Mouse (Mus musculus): ENCODE data around the gene Ddx52. TPM values are rescaled to one million over a fixed set of nuclear protein-coding genes. Genes with fewer than 3 reads are reported as not detected.

Ddx52 gene
- polyA plus RNA-seq, 1 experiment from 2014 or later = 23.0 TPM

GRCm38 (mm10) chr11:83997171-83997868, 55.5 kb downstream of the Ddx52 start:
- no peak for ATAC-seq
- WGBS = 85% methylated on average over 5 of the region's 5 CpGs
- Histone ChIP-seq H3K4me2 (replicated peaks; ENCODE audit: low read depth, low read length) (no peak overlapping the region), H3K9me3 (ENCODE audit: low read length) (no peaks in the 10 kb centered on the region), H3K9ac (replicated peaks; ENCODE audit: low read depth) (no peak overlapping the region), H3K36me3 (ENCODE audit: insufficient read depth, low read length) (peaks cover 21% of the 10 kb centered on the region), H3K4me3 (ENCODE audit: low read depth, low read length) (no peak overlapping the region), H3K27me3 (replicated peaks; ENCODE audit: insufficient read depth, low read length) (no peaks in the 10 kb centered on the region), H3K4me1 (ENCODE audit: insufficient read depth, low read depth, low read length) (no peaks in the 10 kb centered on the region), H3K27ac (ENCODE audit: low read length) (no peak overlapping the region)
- DNase-seq (ENCODE audit: low spot score) = no peak
- TF ChIP-seq EP300 (IDR thresholded peaks at IDR 0.05) = no peak
- no peak for TF ChIP-seq CTCF (IDR thresholded peaks at IDR 0.05)

- H3K9me3 ChIP-seq (ENCODE audit: low read length) = no peaks in the 10 kb centered on the region
- 92% methylated on average over 3 of the region's 3 CpGs for WGBS
- no peak for DNase-seq (ENCODE audit: low spot score)
- H3K4me2 ChIP-seq (replicated peaks; ENCODE audit: low read depth, low read length) = no peak overlapping the region
- no peak overlapping the region for H3K9ac ChIP-seq (replicated peaks; ENCODE audit: low read depth)
- no peaks in the 10 kb centered on the region for H3K27me3 ChIP-seq (replicated peaks; ENCODE audit: insufficient read depth, low read length)
- no peak overlapping the region for H3K27ac ChIP-seq (ENCODE audit: low read length)
- no peak overlapping the region for H3K4me3 ChIP-seq (ENCODE audit: low read depth, low read length)
- H3K36me3 ChIP-seq (ENCODE audit: insufficient read depth, low read length) = peaks cover 28% of the 10 kb centered on the region
- TF ChIP-seq CTCF (IDR thresholded peaks at IDR 0.05) (no peak), EP300 (IDR thresholded peaks at IDR 0.05) (no peak)
- H3K4me1 ChIP-seq (ENCODE audit: insufficient read depth, low read depth, low read length) = no peaks in the 10 kb centered on the region
- no peak for ATAC-seq
These were observed 57.1 kb downstream of the Ddx52 start for GRCm38 (mm10) chr11:83998993-83999392.

GRCm38 (mm10) chr11:83999411-83999915, 57.6 kb downstream of the Ddx52 start:
- Histone ChIP-seq H3K9me3 (ENCODE audit: low read length) (no peaks in the 10 kb centered on the region), H3K36me3 (ENCODE audit: insufficient read depth, low read length) (peaks cover 28% of the 10 kb centered on the region), H3K27me3 (replicated peaks; ENCODE audit: insufficient read depth, low read length) (no peaks in the 10 kb centered on the region), H3K4me2 (replicated peaks; ENCODE audit: low read depth, low read length) (no peak overlapping the region), H3K4me1 (ENCODE audit: insufficient read depth, low read depth, low read length) (no peaks in the 10 kb centered on the region), H3K27ac (ENCODE audit: low read length) (no peak overlapping the region), H3K4me3 (ENCODE audit: low read depth, low read length) (no peak overlapping the region), H3K9ac (replicated peaks; ENCODE audit: low read depth) (no peak overlapping the region)
- ATAC-seq (no peak), DNase-seq (ENCODE audit: low spot score) (no peak)
- 91% methylated on average over 4 of the region's 4 CpGs for WGBS
- TF ChIP-seq EP300 (IDR thresholded peaks at IDR 0.05) (no peak), CTCF (IDR thresholded peaks at IDR 0.05) (no peak)

- no peak overlapping the region for H3K4me2 ChIP-seq (replicated peaks; ENCODE audit: low read depth, low read length)
- H3K9me3 ChIP-seq (ENCODE audit: low read length) = no peaks in the 10 kb centered on the region
- H3K36me3 ChIP-seq (ENCODE audit: insufficient read depth, low read length) = peaks cover 19% of the 10 kb centered on the region
- 90% methylated on average over 3 of the region's 3 CpGs for WGBS
- no peak overlapping the region for H3K9ac ChIP-seq (replicated peaks; ENCODE audit: low read depth)
- H3K27me3 ChIP-seq (replicated peaks; ENCODE audit: insufficient read depth, low read length) = no peaks in the 10 kb centered on the region
- TF ChIP-seq EP300 (IDR thresholded peaks at IDR 0.05) = no peak
- no peak for TF ChIP-seq CTCF (IDR thresholded peaks at IDR 0.05)
- DNase-seq (ENCODE audit: low spot score) = no peak
- no peak overlapping the region for H3K27ac ChIP-seq (ENCODE audit: low read length)
- no peak overlapping the region for H3K4me3 ChIP-seq (ENCODE audit: low read depth, low read length)
- ATAC-seq = no peak
- H3K4me1 ChIP-seq (ENCODE audit: insufficient read depth, low read depth, low read length) = no peaks in the 10 kb centered on the region
These were observed 59.4 kb downstream of the Ddx52 start for GRCm38 (mm10) chr11:84001257-84001656.

GRCm38 (mm10) chr11:84003986-84004385, 62.1 kb downstream of the Ddx52 start:
- no peak for TF ChIP-seq CTCF (IDR thresholded peaks at IDR 0.05)
- no peak for TF ChIP-seq EP300 (IDR thresholded peaks at IDR 0.05)
- DNase-seq (ENCODE audit: low spot score) = no peak
- H3K4me3 ChIP-seq (ENCODE audit: low read depth, low read length) = no peak overlapping the region
- H3K4me2 ChIP-seq (replicated peaks; ENCODE audit: low read depth, low read length) = no peak overlapping the region
- H3K9me3 ChIP-seq (ENCODE audit: low read length) = no peaks in the 10 kb centered on the region
- no peaks in the 10 kb centered on the region for H3K27me3 ChIP-seq (replicated peaks; ENCODE audit: insufficient read depth, low read length)
- peaks cover 17% of the 10 kb centered on the region; the same call in 1 of the 2 replicates for H3K36me3 ChIP-seq (ENCODE audit: insufficient read depth, low read length)
- H3K9ac ChIP-seq (replicated peaks; ENCODE audit: low read depth) = no peak overlapping the region
- H3K4me1 ChIP-seq (ENCODE audit: insufficient read depth, low read depth, low read length) = no peaks in the 10 kb centered on the region
- ATAC-seq = no peak
- WGBS = 82% methylated on average over 6 of the region's 6 CpGs
- H3K27ac ChIP-seq (ENCODE audit: low read length) = no peak overlapping the region

- Histone ChIP-seq H3K4me3 (ENCODE audit: low read depth, low read length) (no peak overlapping the region), H3K9ac (replicated peaks; ENCODE audit: low read depth) (no peak overlapping the region), H3K27me3 (replicated peaks; ENCODE audit: insufficient read depth, low read length) (no peaks in the 10 kb centered on the region), H3K4me1 (ENCODE audit: insufficient read depth, low read depth, low read length) (no peaks in the 10 kb centered on the region), H3K4me2 (replicated peaks; ENCODE audit: low read depth, low read length) (no peak overlapping the region), H3K36me3 (ENCODE audit: insufficient read depth, low read length) (peaks cover 18% of the 10 kb centered on the region; the same call in 1 of the 2 replicates), H3K9me3 (ENCODE audit: low read length) (no peaks in the 10 kb centered on the region), H3K27ac (ENCODE audit: low read length) (no peak overlapping the region)
- TF ChIP-seq EP300 (IDR thresholded peaks at IDR 0.05) = no peak
- TF ChIP-seq CTCF (IDR thresholded peaks at IDR 0.05) = peak; percentile 39
- 79% methylated on average over 9 of the region's 9 CpGs for WGBS
- ATAC-seq (no peak), DNase-seq (ENCODE audit: low spot score) (no peak)
These were observed 67.1 kb downstream of the Ddx52 start for GRCm38 (mm10) chr11:84009001-84009400.
